In the genomic region with DNA sequence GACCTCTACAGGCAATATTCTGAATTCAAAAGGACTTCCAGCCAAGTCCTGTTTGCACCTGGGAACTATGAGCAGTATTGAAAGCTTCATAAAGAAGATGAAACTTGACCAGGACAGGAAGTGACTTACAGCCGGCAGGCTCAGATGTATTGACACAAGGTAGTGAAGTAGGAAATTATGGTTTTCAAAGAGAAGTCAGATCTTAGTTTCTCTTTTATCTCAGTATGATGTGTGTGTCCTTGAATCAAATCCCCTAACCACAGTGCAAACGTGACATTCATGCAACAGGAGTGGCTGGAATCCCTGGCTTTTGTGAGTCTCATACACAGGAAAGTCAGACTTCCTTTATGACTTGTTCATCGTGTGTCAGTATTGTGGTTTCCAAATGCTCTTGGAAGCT, we compare ENCODE assay signal across 18 mouse cellular contexts. TPM values are rescaled to one million over a fixed set of nuclear protein-coding genes. Genes with fewer than 3 reads are reported as not detected.
"Had no signal": no experiment of that assay in that cellular context is flagged by ENCODE, and none has a peak within 500 bp of the region (broad histone marks: within the 10 kb centered on the region; RNA-seq: fewer than 3 reads in every experiment).

No protein-coding gene starts in this region.

- H3K4me2 ChIP-seq: lung, embryonic 14.5 days; midbrain, embryonic 12.5 days; neural tube, embryonic 12.5 days; stomach, embryonic 15.5 days had no signal

- H3K9ac ChIP-seq: lung, embryonic 14.5 days; midbrain, embryonic 12.5 days; neural tube, embryonic 12.5 days; stomach, embryonic 15.5 days had no signal

- H3K27me3 ChIP-seq: midbrain, embryonic 12.5 days; neural tube, embryonic 12.5 days; stomach, embryonic 15.5 days had no signal

- H3K27ac ChIP-seq: midbrain, embryonic 10.5 days; midbrain, embryonic 12.5 days; neural tube, embryonic 12.5 days; stomach, embryonic 15.5 days; stomach, postnatal 0 days had no signal

- DNase-seq: lung, adult 18-20 months; lung, embryonic 14.5 days; lung, postnatal 10 days; lung, postnatal 4 days; midbrain, embryonic 14.5 days; right cerebral cortex, postnatal 14 days; thymus, adult 2 months; thymus, postnatal 25 days; thymus, postnatal 4 days had no signal

- H3K4me1 ChIP-seq: midbrain, embryonic 10.5 days; midbrain, embryonic 12.5 days; neural tube, embryonic 12.5 days; stomach, embryonic 15.5 days had no signal

- H3K36me3 ChIP-seq: midbrain, embryonic 10.5 days; midbrain, embryonic 12.5 days; neural tube, embryonic 12.5 days; stomach, embryonic 15.5 days had no signal

- H3K4me3 ChIP-seq: midbrain, embryonic 10.5 days; midbrain, embryonic 12.5 days; myocyte; neural tube, embryonic 12.5 days; stomach, embryonic 15.5 days had no signal

- ATAC-seq: midbrain, embryonic 16.5 days had no signal

- H3K9me3 ChIP-seq: stomach, embryonic 15.5 days had no signal

RNA-seq across cellular contexts. Expression of gene Ism1, which starts 27.0 kb away (rescaled TPM):
- total RNA-seq: megakaryocyte-erythroid progenitor cell, adult 5-6 weeks; neutrophil, adult 5-6 weeks had no signal
- polyA plus RNA-seq: myocyte had no signal
